Mouse (Mus musculus): ENCODE results near the gene Hdhd5.

GRCm38 (mm10) chr6:120541386-120541785 is 10.3 kb upstream of the Hdhd5 start:
- TF ChIP-seq CTCF (IDR thresholded peaks at IDR 0.05; ENCODE audit: low read depth, low read length) = no peak
- TF ChIP-seq POLR2A (IDR thresholded peaks at IDR 0.05; ENCODE audit: insufficient read depth, low read length) = no peak

Data from ES-Bruce4 (cell line).